Mouse (Mus musculus) frontal cortex, postnatal 14 days (tissue): ENCODE data around the gene Serp2.

ENCODE experiments used
- DNase-seq, 2 experiments: peaks; one replicate each; pipeline ENCODE4 v3.0.0; 2022; ENCODE audit warnings: low spot score in 2 of 2

The Serp2 gene

GRCm38 (mm10) chr14:76498210-76498609, 58.5 kb downstream of the Serp2 start:
- DNase-seq, result no peak

- no peak for DNase-seq
Measured at GRCm38 (mm10) chr14:76497187-76497586, 59.5 kb downstream of the Serp2 start.

GRCm38 (mm10) chr14:76495022-76495421, 61.7 kb downstream of the Serp2 start:
- no peak for DNase-seq

GRCm38 (mm10) chr14:76489128-76489527, 67.6 kb downstream of the Serp2 start:
- DNase-seq, result no peak

- DNase-seq, result no peak
Measured at GRCm38 (mm10) chr14:76488101-76489044, 68.3 kb downstream of the Serp2 start.

- no peak for DNase-seq
Measured at GRCm38 (mm10) chr14:76487609-76488008, 69.1 kb downstream of the Serp2 start.

- DNase-seq, result no peak
Measured at GRCm38 (mm10) chr14:76483701-76484100, 73.0 kb downstream of the Serp2 start.
